Mouse (Mus musculus): Measurements from ENCODE around the gene Pex13. TPM values are rescaled to one million over a fixed set of nuclear protein-coding genes. Genes with fewer than 3 reads are reported as not detected.

The Pex13 gene
- 35.4 TPM for polyA plus RNA-seq (2021)

- ChIA-PET POLR2A (interaction anchor here (0.8 to 1.1 kb wide), 3 partner anchors 9 to 104 kb away, joined by 3 read pairs; no protein-coding TSS in a partner anchor), CTCF (interaction anchor here (1.6 kb wide), 1 partner anchor 13 kb away, joined by 6 read pairs; no protein-coding TSS in a partner anchor)
- DNase-seq (ENCODE audit: low read depth, low spot score), result peak; percentile 49
- TF ChIP-seq CTCF (IDR thresholded peaks at IDR 0.05), result no peak
- H3K27me3 ChIP-seq, result no peaks in the 10 kb centered on the region
- in situ Hi-C loops (cut with MboI; ENCODE audit: low pct_unique_long_range_greater_than_20kb), result no loop called here
- ATAC-seq, result peak; percentile 94
These were observed at the start of gene Pex13 for GRCm38 (mm10) chr11:23665798-23666501. Pex13 (minus strand) TSS chr11:23665959.

- ChIA-PET CTCF (interaction anchor here (0.8 to 1.8 kb wide), 2 partner anchors 7 to 11 kb away, joined by 3 to 5 read pairs; no protein-coding TSS in a partner anchor), POLR2A (no interaction called here)
These were observed 46.5 kb upstream of the Pex13 start for GRCm38 (mm10) chr11:23712299-23712698.

GRCm38 (mm10) chr11:23704604-23705294 is 39.0 kb upstream of the Pex13 start:
- no peak for TF ChIP-seq CTCF (IDR thresholded peaks at IDR 0.05)
- DNase-seq (ENCODE audit: low read depth, low spot score) (no peak), ATAC-seq (no peak)
- in situ Hi-C loops (cut with MboI; ENCODE audit: low pct_unique_long_range_greater_than_20kb), result no loop called here
- H3K27me3 ChIP-seq, result no peaks in the 10 kb centered on the region
- ChIA-PET POLR2A (no interaction called here), CTCF (no interaction called here)

More at GRCm38 (mm10) chr11:23712299-23712698, 46.5 kb upstream of the Pex13 start:
- in situ Hi-C loops (cut with MboI; ENCODE audit: low pct_unique_long_range_greater_than_20kb), result no loop called here
- TF ChIP-seq CTCF (IDR thresholded peaks at IDR 0.05), result no peak
- no peak for ATAC-seq
- no peaks in the 10 kb centered on the region for H3K27me3 ChIP-seq
- DNase-seq (ENCODE audit: low read depth, low spot score), result no peak

DNA sequence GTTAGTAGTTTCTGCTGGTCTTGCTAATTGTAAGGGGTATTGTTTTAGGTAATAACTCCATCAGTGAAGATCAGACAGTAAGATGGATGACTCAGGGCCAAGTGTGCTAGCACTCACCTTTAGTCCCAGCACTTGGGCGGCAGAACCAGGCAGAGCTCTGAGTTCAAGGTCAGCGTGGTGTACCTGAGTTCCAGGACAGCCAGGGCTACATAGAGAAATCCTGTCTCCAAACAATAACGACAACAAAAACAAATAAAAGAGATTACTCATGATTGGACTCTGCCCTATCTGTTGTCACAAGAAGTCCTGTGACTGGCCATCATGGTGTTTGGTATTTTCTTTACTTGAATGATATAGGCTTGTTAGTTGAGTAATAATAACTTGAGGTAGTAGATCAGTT is 36.1 kb upstream of the Pex13 start:
- ChIA-PET POLR2A (no interaction called here), CTCF (interaction anchor here (1.3 to 2.5 kb wide), 3 partner anchors 12 to 23 kb away, joined by 3 to 7 read pairs (median 3); no protein-coding TSS in a partner anchor)
- DNase-seq (ENCODE audit: low read depth, low spot score), result no peak
- in situ Hi-C loops (cut with MboI; ENCODE audit: low pct_unique_long_range_greater_than_20kb), result no loop called here
- no peak for ATAC-seq
- H3K27me3 ChIP-seq, result no peaks in the 10 kb centered on the region
- TF ChIP-seq CTCF (IDR thresholded peaks at IDR 0.05), result no peak

GRCm38 (mm10) chr11:23699414-23700095 is 33.8 kb upstream of the Pex13 start:
- no peaks in the 10 kb centered on the region for H3K27me3 ChIP-seq
- in situ Hi-C loops (cut with MboI; ENCODE audit: low pct_unique_long_range_greater_than_20kb), result no loop called here
- DNase-seq (ENCODE audit: low read depth, low spot score) (no peak), ATAC-seq (no peak)
- no peak for TF ChIP-seq CTCF (IDR thresholded peaks at IDR 0.05)
- ChIA-PET POLR2A (no interaction called here), CTCF (interaction anchor here (1.2 to 2.5 kb wide), 6 partner anchors 10 to 280 kb away, joined by 4 to 7 read pairs (median 5); no protein-coding TSS in a partner anchor)

DNA sequence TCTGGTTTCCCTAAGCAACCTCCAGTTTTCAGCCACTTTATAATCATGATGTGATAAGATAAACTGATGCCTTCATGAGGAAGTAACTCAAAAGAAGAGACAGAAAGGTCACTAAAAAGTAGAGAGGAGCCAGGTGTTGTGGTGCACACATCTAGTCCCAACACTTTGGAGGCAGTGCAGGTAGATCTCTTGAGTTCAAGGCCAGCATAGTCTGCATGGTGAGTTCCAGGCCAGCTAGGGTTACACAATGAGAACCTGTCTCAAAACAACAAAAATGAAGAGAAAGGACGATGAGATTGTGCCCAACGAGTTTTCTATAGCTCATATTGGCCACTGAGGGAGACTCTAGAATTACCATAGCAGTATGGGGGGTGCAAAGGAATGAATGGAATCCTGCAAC is 32.8 kb upstream of the Pex13 start:
- no peak for TF ChIP-seq CTCF (IDR thresholded peaks at IDR 0.05)
- POLR2A ChIA-PET, result no interaction called here
- ATAC-seq (no peak), DNase-seq (ENCODE audit: low read depth, low spot score) (no peak)
- H3K27me3 ChIP-seq, result no peaks in the 10 kb centered on the region
- CTCF ChIA-PET, result no interaction called here
- in situ Hi-C loops (cut with MboI; ENCODE audit: low pct_unique_long_range_greater_than_20kb), result no loop called here

- ATAC-seq (no peak), DNase-seq (ENCODE audit: low read depth, low spot score) (no peak)
- ChIA-PET CTCF (no interaction called here), POLR2A (interaction anchor here (1.1 kb wide), 1 partner anchor 40 kb away, joined by 3 read pairs; no protein-coding TSS in a partner anchor)
- in situ Hi-C loops (cut with MboI; ENCODE audit: low pct_unique_long_range_greater_than_20kb), result no loop called here
- no peaks in the 10 kb centered on the region for H3K27me3 ChIP-seq
- no peak for TF ChIP-seq CTCF (IDR thresholded peaks at IDR 0.05)
These were observed 30.1 kb upstream of the Pex13 start for GRCm38 (mm10) chr11:23695847-23696246.

- H3K27me3 ChIP-seq, result no peaks in the 10 kb centered on the region
- ChIA-PET CTCF (no interaction called here), POLR2A (no interaction called here)
- ATAC-seq (no peak), DNase-seq (ENCODE audit: low read depth, low spot score) (no peak)
- no peak for TF ChIP-seq CTCF (IDR thresholded peaks at IDR 0.05)
- in situ Hi-C loops (cut with MboI; ENCODE audit: low pct_unique_long_range_greater_than_20kb), result no loop called here
These were observed 27.5 kb upstream of the Pex13 start for GRCm38 (mm10) chr11:23693286-23693685.

- POLR2A ChIA-PET, result no interaction called here
- no peak for DNase-seq (ENCODE audit: low read depth, low spot score)
- CTCF ChIA-PET, result interaction anchor here (1.3 kb wide), 3 partner anchors 10 to 30 kb away, joined by 3 to 4 read pairs (median 3); no protein-coding TSS in a partner anchor
- no peaks in the 10 kb centered on the region for H3K27me3 ChIP-seq
- in situ Hi-C loops (cut with MboI; ENCODE audit: low pct_unique_long_range_greater_than_20kb), result loop anchor here (10.0 kb wide), 1 partner anchor 167 kb away; no protein-coding TSS in a partner anchor
- no peak for ATAC-seq
- TF ChIP-seq CTCF (IDR thresholded peaks at IDR 0.05), result no peak
These were observed 22.3 kb upstream of the Pex13 start for GRCm38 (mm10) chr11:23688060-23688459.

GRCm38 (mm10) chr11:23686671-23687070 is 20.9 kb upstream of the Pex13 start:
- CTCF ChIA-PET, result interaction anchor here (1.5 kb wide), 1 partner anchor 13 kb away, joined by 4 read pairs; no protein-coding TSS in a partner anchor
- in situ Hi-C loops (cut with MboI; ENCODE audit: low pct_unique_long_range_greater_than_20kb), result loop anchor here (10.0 kb wide), 1 partner anchor 168 kb away; no protein-coding TSS in a partner anchor
- DNase-seq (ENCODE audit: low read depth, low spot score), result no peak

More at GRCm38 (mm10) chr11:23686671-23687070, 20.9 kb upstream of the Pex13 start:
- no peaks in the 10 kb centered on the region for H3K27me3 ChIP-seq
- TF ChIP-seq CTCF (IDR thresholded peaks at IDR 0.05), result no peak
- no peak for ATAC-seq
- POLR2A ChIA-PET, result no interaction called here

Data from Patski (cell line).